Mouse (Mus musculus) G1E (cell line): ENCODE measurements at regions not wholly inside any gene's neighbourhood (a gene's known extent, or its start where the extent isn't known, plus 50 kb on each side); places are given as distances from the start of the nearest gene placed in this dataset.

Experiments used
- ATAC-seq: 2 replicates; pipeline ENCODE4 v1.8.0; 2016; ENCODE audit warnings: mild to moderate bottlenecking; ENCODE audit not compliant: insufficient number of reproducible peaks, poor library complexity, low FRiP score, severe bottlenecking; ENCODE audit errors: extremely low read depth
- DNase-seq: peaks from one replicate; pipeline ENCODE4 v3.0.0; 2012; ENCODE audit warnings: low spot score
- H3K27me3 ChIP-seq: 2 replicates; pipeline ENCODE4 v1.6.1; 2012; ENCODE audit warnings: mild to moderate bottlenecking, low read length, inconsistent platforms; ENCODE audit not compliant: insufficient read depth
- H3K36me3 ChIP-seq: replicated peaks from 2 replicates; pipeline ENCODE3; 2012; ENCODE audit warnings: mild to moderate bottlenecking, inconsistent platforms
- H3K4me1 ChIP-seq: 2 replicates; pipeline ENCODE4 v1.6.1; 2012; ENCODE audit warnings: low read depth, low read length, inconsistent platforms, mixed read lengths; ENCODE audit not compliant: insufficient read depth
- H3K4me3 ChIP-seq: 2 replicates; pipeline ENCODE4 v1.5.1; 2012; ENCODE audit warnings: low read depth, mild to moderate bottlenecking, inconsistent platforms, low read length, moderate library complexity, mixed read lengths
- H3K9me3 ChIP-seq: replicated peaks from 2 replicates; pipeline ENCODE4 v1.6.1; 2012; ENCODE audit warnings: inconsistent platforms
- CTCF ChIP-seq: IDR thresholded peaks from 2 replicates; pipeline ENCODE4 v1.5.1; 2012; ENCODE audit warnings: low read depth, low read length, inconsistent platforms, mixed read lengths
- GATA1 ChIP-seq: IDR thresholded peaks from 2 replicates; pipeline ENCODE4 v1.6.1; 2012; ENCODE audit warnings: borderline replicate concordance, low read length, inconsistent platforms, mixed read lengths
- GATA2 ChIP-seq: IDR thresholded peaks from 2 replicates; pipeline ENCODE4 v1.6.1; 2012; ENCODE audit warnings: low read depth, low read length, inconsistent platforms, borderline replicate concordance
- POLR2AphosphoS5 ChIP-seq: IDR thresholded peaks from 2 replicates; pipeline ENCODE4 v1.6.1; 2012; ENCODE audit warnings: low read depth, low read length, inconsistent platforms; ENCODE audit not compliant: insufficient replicate concordance
- TAL1 ChIP-seq: conservative IDR thresholded peaks from 2 replicates; pipeline ENCODE4 v1.6.1; 2012; ENCODE audit warnings: low read depth, low read length, inconsistent platforms, mixed read lengths

GRCm38 (mm10) chr5:47115882-47116281 is 867.1 kb upstream of the Slit2 start:
- TF ChIP-seq CTCF (no peak), POLR2AphosphoS5 (no peak), GATA1 (no peak), TAL1 (no peak), GATA2 (no peak)
- DNase-seq = no peak
- no peaks in the 10 kb centered on the region for H3K27me3 ChIP-seq

GRCm38 (mm10) chr5:47095703-47096102 is 887.2 kb upstream of the Slit2 start:
- H3K27me3 ChIP-seq = no peaks in the 10 kb centered on the region
- no peak overlapping the region for H3K4me3 ChIP-seq
- no peak for ATAC-seq
- no peaks in the 10 kb centered on the region for H3K9me3 ChIP-seq
- H3K4me1 ChIP-seq = no peaks in the 10 kb centered on the region
- no peaks in the 10 kb centered on the region for H3K36me3 ChIP-seq
- no peak for DNase-seq
- TF ChIP-seq TAL1 (no peak), CTCF (no peak), GATA1 (no peak)

More at GRCm38 (mm10) chr5:47115882-47116281, 867.1 kb upstream of the Slit2 start:
- Histone ChIP-seq H3K4me3 (no peak overlapping the region), H3K36me3 (no peaks in the 10 kb centered on the region), H3K4me1 (no peaks in the 10 kb centered on the region), H3K9me3 (no peaks in the 10 kb centered on the region)
- ATAC-seq = no peak

- no peak overlapping the region for H3K4me3 ChIP-seq
- TF ChIP-seq CTCF (no peak), POLR2AphosphoS5 (no peak), GATA2 (no peak), GATA1 (no peak), TAL1 (no peak)
These were observed 930.0 kb upstream of the Slit2 start for GRCm38 (mm10) chr5:47052942-47053341.

GRCm38 (mm10) chr5:47036752-47037151 is 946.2 kb upstream of the Slit2 start:
- no peak for ATAC-seq
- Histone ChIP-seq H3K4me3 (no peak overlapping the region), H3K27me3 (no peaks in the 10 kb centered on the region), H3K36me3 (no peaks in the 10 kb centered on the region), H3K4me1 (no peaks in the 10 kb centered on the region), H3K9me3 (no peaks in the 10 kb centered on the region)
- TF ChIP-seq POLR2AphosphoS5 (no peak), TAL1 (no peak), GATA2 (no peak), CTCF (no peak), GATA1 (no peak)
- no peak for DNase-seq

More at GRCm38 (mm10) chr5:47052942-47053341, 930.0 kb upstream of the Slit2 start:
- no peaks in the 10 kb centered on the region for H3K4me1 ChIP-seq
- no peak for DNase-seq
- H3K36me3 ChIP-seq = no peaks in the 10 kb centered on the region
- no peaks in the 10 kb centered on the region for H3K9me3 ChIP-seq
- H3K27me3 ChIP-seq = no peaks in the 10 kb centered on the region
- ATAC-seq = no peak

GRCm38 (mm10) chr5:47034021-47034420 is 948.9 kb upstream of the Slit2 start:
- DNase-seq (no peak), ATAC-seq (no peak)
- H3K4me1 ChIP-seq = no peaks in the 10 kb centered on the region
- no peaks in the 10 kb centered on the region for H3K27me3 ChIP-seq
- no peak overlapping the region for H3K4me3 ChIP-seq
- H3K9me3 ChIP-seq = no peaks in the 10 kb centered on the region
- no peak for TF ChIP-seq GATA2
- TF ChIP-seq CTCF = no peak
- TF ChIP-seq POLR2AphosphoS5 = no peak
- TF ChIP-seq GATA1 = no peak
- TF ChIP-seq TAL1 = no peak
- H3K36me3 ChIP-seq = no peaks in the 10 kb centered on the region

GRCm38 (mm10) chr5:47014351-47014750 is 968.6 kb upstream of the Slit2 start:
- ATAC-seq = no peak; the same call in 1 of the 2 replicates
- Histone ChIP-seq H3K27me3 (no peaks in the 10 kb centered on the region), H3K4me1 (no peaks in the 10 kb centered on the region), H3K9me3 (no peaks in the 10 kb centered on the region), H3K36me3 (no peaks in the 10 kb centered on the region), H3K4me3 (no peak overlapping the region)
- no peak for DNase-seq
- TF ChIP-seq TAL1 = no peak
- no peak for TF ChIP-seq CTCF
- no peak for TF ChIP-seq POLR2AphosphoS5
- no peak for TF ChIP-seq GATA2
- TF ChIP-seq GATA1 = no peak

GRCm38 (mm10) chr5:46992557-46992956 is 990.4 kb upstream of the Slit2 start:
- TF ChIP-seq GATA2 (no peak), TAL1 (no peak), CTCF (no peak), POLR2AphosphoS5 (no peak), GATA1 (no peak)
- no peaks in the 10 kb centered on the region for H3K4me1 ChIP-seq
- ATAC-seq (no peak), DNase-seq (no peak)
- H3K27me3 ChIP-seq = no peaks in the 10 kb centered on the region
- no peaks in the 10 kb centered on the region for H3K9me3 ChIP-seq
- no peaks in the 10 kb centered on the region for H3K36me3 ChIP-seq
- H3K4me3 ChIP-seq = no peak overlapping the region
